Mouse (Mus musculus) megakaryocyte progenitor cell, adult 5-6 weeks (primary cell): ENCODE measurements at regions not wholly inside any gene's neighbourhood (a gene's known extent, or its start where the extent isn't known, plus 50 kb on each side); places are given as distances from the start of the nearest gene placed in this dataset.
"Not testable (repeated sequence)": the region's sequence is repeated elsewhere in the genome, so short reads cannot be mapped to it uniquely, and the experiment has no call there.

Experiments used
- ATAC-seq: replicated peaks from 2 replicates; pipeline ENCODE4 v1.8.0; 2016; ENCODE audit warnings: mild to moderate bottlenecking, moderate TSS enrichment, inconsistent platforms; ENCODE audit not compliant: poor library complexity

DNA sequence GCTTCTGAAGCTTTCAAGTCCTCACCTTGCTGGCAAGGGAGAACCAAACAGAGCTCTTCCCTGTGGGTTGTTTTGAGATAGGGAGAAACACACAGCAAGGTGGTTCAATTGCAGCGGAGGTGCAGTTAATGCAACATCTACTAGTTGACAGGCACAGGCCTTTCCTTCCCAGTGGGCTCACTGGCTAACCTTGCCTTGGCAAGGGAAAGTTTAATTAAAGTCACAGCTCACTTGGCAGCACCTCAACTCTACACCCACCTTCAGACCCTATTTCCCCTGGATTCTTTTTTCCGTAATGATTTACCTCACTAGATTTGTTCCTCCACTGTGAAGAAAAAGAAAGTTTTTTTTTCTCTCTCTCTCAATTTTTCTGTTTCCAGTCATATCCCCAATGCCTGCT is 314.5 kb downstream of the Tlr4 start:
- ATAC-seq: no peak

DNA sequence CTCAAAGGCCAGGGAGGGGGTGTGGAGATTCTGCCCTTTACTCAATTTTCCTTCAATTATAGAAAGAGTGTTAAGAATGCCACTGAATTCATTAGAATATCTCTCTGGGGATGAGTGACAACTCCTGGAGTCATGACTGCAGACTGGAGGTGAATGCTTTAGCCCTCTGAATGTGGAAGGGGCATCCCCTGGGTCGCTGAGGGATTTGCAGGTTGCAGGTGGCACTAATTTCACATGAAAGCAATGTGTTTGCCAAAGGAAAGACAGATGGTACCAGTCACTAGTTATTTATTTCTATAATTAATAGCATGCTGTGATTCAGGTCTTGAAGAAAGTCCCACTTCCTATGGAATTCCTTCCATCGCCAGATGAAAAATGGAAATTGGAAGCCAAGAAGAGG is 321.1 kb downstream of the Tlr4 start:
- ATAC-seq: no peak

DNA sequence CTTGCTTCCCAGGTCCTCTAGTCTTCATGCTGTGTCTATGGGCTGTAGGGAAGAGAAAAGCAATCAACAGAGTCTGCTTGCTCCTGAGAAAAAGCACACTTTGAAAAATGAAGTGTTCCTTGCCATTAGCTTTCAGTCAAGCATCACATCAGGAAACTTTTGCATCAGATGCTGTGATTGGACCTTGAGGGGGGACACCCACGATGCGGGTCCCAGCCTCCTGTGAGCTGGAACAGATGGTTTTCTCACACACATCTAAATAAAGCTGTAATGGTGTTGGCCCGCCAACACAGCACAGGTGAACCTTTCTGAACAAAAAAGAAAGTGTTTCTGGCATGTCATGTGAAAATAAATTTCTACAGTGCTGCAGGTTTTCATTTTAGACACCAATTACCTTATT is 335.3 kb downstream of the Tlr4 start:
- no peak for ATAC-seq

DNA sequence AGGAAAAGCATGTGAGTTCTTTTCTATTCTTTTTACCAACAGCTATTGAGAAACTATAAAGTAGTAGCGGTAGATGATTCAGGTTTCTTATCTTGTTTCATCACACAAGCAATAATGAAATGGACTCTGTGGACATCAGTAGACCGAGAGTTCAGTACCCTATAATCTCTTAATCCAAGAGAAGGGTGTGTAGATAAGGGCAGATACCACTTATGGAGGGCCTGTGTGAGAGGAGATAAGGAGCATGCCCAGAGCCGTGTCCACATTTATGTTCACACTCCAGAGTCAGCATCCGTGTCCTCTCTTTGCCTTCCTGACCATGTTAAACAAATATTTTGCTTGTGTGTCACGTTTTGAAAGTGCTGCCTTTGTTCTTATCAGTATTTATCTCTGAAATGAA is 340.3 kb downstream of the Tlr4 start:
- ATAC-seq: no peak

DNA sequence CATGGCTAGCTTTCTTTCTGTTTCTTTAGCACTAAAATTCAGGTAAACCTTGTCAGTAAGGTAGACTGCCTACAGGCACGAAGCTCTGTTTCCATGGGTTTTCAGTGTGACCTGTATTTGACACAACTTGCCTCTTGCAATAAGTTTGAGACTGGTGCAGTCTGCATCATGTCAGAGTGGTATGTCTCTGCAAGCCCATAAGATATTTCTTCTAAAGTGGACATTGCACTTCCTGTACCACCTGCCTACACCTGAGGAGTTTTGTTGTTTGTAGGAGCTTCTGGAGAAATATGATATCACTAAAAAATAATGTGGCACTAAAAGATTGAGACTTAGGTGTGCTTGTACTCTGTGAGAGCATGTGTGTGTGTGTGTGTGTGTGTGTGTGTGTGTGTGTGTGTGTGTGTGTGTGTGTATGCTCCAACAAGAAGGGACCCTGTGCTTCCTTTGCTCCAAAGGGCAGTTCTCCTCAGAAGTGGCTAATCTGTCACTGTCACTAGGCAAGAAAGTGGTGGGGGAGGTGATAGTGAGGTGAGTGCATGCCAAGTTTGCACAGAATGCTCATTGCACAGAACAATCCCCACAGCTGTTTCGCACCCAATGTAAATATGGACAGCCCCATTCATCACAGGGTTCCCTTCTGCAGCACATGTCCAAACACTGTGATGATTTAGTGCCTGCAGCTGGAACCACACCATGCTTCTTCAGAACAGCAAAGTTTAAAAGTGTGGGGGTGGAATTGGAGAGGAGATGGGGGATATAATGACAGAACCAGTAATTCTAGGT is 360.5 kb downstream of the Tlr4 start:
- ATAC-seq: no peak

DNA sequence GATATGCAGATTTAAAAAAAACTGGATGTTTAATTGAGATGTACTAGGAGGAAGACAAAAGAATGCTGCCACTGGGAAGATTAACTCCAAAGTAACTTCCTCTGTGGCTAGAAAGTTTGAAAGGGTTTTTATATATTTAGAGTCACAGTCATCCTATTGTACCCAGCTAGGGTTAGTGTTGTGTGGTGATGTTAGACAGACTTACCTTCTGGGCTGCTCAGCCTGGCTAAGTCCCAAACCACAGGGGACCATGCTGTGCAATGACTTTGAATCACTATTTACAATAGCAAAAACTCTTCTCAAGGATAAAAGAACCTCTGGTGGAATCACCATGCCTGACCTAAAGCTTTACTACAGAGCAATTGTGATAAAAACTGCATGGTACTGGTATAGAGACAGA is 363.2 kb downstream of the Tlr4 start:
- no peak for ATAC-seq

DNA sequence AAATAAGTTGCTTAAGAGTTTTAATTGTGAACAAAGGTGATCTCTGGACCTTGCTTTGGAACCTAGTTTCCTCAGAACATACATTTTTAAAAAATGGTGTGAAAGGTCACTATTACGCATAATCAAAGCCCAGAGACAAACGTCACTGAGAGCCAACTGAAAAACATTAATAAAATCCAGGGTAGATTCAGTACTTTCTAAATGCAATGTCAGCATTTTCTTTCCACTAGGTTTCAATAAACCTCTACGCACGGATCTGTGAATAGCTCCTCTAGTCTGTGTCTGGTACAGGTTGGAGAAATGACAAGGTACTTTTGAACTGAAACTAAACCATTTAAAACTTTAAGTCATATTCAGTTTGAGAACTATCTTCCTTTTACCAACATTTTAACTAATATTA is 367.0 kb downstream of the Tlr4 start:
- ATAC-seq: no peak

DNA sequence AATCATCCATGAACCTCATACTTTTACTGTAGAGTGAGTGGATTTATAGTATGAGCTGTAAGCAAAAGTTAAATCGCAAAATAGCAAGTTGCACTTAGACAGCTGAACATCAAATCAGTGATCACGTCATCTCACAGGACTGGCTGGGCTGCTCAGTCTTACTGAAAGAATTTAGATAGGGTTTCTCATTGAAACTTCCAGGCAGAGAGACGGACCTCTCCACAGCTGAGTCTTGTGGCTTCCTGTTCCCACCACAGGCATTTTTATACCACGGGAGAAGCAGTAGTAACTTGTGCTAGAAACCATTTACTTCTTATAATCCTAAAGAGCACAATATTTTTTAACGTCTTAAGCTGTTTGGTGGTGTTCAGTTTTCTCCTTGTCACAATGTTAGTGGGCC is 369.5 kb downstream of the Tlr4 start:
- peak; percentile 69; the same call in 1 of the 2 replicates for ATAC-seq

DNA sequence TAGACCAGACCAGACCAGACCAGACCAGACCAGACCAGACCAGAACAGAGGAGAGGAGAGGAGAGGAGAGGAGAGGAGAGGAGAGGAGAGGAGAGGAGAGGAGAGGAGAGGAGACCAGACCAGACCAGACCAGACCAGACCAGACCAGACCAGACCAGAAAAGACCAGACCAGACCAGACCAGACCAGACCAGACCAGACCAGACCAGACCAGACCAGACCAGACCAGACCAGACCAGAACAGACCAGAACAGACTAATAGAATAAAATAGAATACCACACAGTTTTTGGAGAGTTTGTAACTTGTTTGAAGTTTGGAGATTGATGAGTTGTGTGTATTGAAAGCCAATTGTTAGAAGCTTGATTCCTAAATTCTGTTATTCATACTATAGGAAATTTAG is 381.0 kb downstream of the Tlr4 start:
- ATAC-seq: not testable (repeated sequence)

DNA sequence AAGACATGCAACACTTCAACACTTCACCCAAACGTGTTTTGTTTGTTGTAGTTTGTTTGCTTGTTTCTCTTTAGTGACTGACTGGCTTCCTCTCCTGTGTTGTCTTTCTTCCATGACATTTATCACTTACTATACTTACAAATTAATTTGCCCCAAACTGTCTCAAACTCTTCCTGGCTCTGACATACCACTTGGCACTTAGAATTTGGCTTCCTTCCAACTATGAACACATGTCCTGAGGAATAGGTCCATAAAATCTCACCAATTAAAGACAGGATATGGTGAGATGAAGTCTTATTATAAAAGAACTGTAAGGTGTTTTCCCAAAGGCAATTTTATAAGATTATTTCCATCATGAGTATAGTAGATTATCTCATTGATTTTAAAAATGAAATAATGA is 386.0 kb downstream of the Tlr4 start:
- ATAC-seq: no peak

DNA sequence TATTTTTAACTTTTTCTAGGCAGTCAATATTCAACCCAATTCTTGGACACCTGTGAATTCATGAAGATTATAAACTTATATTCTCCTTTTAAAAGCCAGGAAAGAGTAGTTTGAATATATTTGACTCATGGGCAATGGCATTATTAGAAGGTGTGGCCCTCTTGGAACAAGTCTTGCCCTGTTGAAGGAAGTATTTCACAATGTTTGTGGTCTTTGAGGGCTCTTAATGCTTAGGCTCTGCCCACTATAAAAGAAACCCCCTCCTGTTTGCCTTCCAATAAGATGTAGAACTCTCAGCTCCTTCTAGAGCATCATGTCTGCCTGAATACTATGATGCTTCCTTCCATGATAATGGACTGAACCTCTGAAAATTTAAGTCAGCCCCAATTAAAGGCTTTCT is 397.1 kb downstream of the Tlr4 start:
- ATAC-seq: peak; percentile 66; the same call in 1 of the 2 replicates

DNA sequence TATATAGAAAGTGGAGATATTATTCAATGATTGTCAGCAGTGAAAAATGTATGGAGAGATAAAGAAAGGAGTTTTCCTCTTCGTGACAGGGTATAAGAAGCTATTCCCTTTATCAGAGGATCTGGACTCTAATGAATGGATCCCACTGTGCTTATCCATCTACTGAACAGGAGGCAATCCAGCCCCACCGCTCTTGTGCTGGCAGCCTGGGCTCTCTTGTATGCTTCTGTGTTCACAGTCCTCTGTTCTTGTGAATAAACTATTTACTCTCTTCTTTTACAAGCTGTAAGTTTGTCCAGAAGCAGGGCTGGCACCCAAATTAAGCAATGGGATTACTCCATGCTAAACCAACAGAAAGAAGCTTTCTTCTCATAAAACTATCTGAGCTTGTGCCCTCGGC is 401.8 kb downstream of the Tlr4 start:
- no peak for ATAC-seq

DNA sequence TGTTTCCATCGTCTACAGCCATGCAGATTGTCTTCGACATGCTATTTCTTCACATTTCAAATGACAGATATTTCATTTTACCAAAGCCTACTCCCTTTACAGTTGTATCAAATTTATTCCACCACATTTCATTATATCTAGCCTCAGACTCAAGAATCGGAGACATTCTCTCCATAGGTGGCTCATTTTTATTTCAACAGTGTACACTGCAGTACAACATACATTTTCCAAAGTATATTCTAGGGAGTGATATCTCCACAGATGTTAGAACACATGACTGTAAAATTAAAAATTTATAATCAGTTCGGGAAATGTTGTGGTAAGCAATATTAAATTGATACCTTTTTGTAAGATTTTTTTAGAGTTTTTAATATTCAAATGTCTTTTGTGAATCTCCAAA is 446.2 kb downstream of the Tlr4 start:
- no peak for ATAC-seq

DNA sequence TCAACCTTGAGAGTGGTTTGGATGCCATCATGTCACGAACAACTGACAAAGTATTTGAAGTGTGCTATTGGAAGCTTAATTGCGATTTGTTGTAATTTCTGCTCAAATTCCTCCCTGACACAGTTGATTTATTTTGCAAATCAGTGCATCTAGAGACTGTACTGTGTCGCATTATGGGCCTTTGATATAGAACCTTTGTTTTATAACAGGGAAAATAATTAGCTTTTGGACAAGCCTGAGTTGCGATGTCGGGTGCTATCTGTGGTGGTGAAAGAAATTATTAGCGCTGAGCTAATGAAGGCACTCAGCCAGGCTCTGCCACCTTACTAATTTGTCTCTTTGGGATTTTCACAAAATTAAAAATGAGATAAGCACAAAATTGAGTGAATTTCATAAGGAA is 473.6 kb downstream of the Tlr4 start:
- ATAC-seq: no peak

DNA sequence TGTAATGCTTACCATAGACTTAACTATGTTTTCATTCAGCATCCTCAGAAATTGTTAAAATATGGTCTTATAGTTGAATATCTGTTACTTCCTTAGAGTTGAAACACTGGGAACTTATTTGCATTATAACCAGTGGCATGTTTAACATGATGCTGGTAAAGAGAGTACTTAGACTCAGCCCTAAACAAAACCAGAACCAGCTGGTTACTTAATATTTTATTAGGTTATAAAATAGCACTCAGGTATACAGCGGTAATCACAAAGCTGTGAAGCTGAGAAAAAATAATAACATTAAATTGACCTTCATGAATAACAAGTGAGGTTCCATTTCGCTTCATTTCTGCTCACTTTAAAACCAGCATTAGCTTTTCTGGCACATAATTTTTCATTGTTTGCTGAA is 474.4 kb downstream of the Tlr4 start:
- ATAC-seq: no peak

DNA sequence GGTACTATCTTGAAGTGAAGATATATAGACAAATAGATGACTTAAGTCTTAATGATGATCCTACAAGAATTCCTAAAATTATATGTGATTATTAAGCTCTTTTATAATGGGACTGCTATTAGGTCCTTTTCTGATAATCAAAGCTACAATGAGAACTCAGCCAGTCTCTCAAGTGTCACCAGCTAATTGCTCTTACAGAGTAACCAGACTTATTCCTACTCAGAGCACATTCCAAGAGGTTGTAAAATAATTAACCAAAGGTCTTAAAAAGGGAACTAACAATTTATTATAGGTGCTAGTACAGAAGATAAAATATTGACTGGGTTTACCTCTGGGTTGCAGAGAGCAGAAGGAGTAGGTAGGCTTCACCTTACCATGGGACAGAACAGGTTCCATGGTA is 492.7 kb downstream of the Tlr4 start:
- not testable (repeated sequence) for ATAC-seq
